Mouse (Mus musculus) testis, adult 2 months (tissue): ENCODE data around the gene Pex16.

ENCODE experiments used
- CTCF ChIP-seq: fragments of 200-500 bp; IDR thresholded peaks from 2 replicates; pipeline ENCODE4 v1.5.1; 2012; ENCODE audit warnings: low read depth, mild to moderate bottlenecking, inconsistent platforms, low read length, moderate library complexity; ENCODE audit not compliant: control insufficient read depth, insufficient read depth, insufficient replicate concordance
- POLR2A ChIP-seq: fragments of 200-500 bp; IDR thresholded peaks from 2 replicates; pipeline ENCODE4 v1.6.1; 2012; ENCODE audit warnings: low read depth, mild to moderate bottlenecking, inconsistent platforms, low read length, moderate library complexity; ENCODE audit not compliant: control insufficient read depth

DNA sequence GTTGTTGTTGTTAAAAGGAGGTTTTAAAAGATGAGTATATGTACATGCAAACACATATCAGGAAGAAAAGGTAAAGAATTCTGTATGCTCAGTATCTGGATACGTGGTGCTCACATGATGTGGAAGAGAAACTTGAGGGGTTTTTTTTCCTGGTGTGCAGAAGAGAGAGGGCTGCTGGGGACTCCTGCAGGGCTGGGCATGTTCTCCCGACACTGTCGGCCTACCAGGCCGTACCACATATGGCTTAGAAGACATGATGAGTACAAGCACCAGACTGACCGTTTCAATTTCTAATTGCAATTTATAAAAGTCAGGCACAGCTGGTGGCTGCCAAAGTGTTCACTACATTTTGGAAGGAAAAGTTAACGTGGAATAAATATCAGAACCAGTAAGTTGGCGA is 48.8 kb upstream of the Pex16 start:
- TF ChIP-seq POLR2A (no peak), CTCF (no peak)
